Mouse (Mus musculus): ENCODE results near the gene Rgs12.

Gene Rgs12

GRCm38 (mm10) chr5:35076369-35076768 lies 127.1 kb downstream of the Rgs12 start:
- no peak for DNase-seq (ENCODE audit: low spot score in 2 of 2)

DNA sequence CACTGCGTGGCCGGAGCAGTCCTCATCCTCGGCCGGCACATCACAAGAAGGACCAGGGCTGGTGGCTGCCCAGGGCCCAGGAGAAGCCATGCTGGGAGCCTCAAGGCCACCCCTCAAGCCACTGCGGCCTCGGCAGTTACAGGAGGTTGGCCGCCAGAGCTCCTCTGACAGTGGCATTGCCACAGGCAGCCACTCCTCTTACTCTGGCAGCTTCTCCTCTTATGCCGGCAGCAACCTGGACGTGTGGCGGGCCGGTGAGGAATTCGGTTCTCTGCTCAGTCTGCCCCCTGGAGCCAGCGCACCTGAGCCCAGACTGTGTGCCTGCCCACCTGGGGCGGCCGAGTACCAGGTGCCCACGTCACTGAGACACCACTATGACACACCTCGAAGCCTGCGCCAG lies 129.9 kb downstream of the Rgs12 start:
- no peak for DNase-seq (ENCODE audit: low spot score in 2 of 2)

DNA sequence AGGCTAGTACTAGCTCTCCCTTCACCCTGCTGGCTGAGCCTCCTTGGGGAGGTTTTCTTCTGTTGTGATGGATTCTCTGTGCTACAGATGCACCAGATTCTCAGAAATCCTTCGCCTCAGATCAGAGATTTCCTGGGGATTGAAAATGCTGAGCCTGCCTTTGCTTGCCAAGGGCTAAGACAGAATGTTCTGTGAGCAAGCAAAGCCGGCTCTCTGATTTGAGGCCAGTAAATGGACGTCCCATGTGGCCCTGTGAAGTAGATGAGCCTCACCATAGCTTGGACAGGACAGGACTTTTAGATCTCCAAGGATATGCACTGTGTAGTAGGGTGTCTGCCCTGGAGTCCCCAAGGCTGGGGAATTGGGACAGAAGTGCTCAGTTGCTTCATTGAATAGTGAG lies 135.7 kb downstream of the Rgs12 start:
- no peak for DNase-seq (ENCODE audit: low spot score in 2 of 2)

DNA sequence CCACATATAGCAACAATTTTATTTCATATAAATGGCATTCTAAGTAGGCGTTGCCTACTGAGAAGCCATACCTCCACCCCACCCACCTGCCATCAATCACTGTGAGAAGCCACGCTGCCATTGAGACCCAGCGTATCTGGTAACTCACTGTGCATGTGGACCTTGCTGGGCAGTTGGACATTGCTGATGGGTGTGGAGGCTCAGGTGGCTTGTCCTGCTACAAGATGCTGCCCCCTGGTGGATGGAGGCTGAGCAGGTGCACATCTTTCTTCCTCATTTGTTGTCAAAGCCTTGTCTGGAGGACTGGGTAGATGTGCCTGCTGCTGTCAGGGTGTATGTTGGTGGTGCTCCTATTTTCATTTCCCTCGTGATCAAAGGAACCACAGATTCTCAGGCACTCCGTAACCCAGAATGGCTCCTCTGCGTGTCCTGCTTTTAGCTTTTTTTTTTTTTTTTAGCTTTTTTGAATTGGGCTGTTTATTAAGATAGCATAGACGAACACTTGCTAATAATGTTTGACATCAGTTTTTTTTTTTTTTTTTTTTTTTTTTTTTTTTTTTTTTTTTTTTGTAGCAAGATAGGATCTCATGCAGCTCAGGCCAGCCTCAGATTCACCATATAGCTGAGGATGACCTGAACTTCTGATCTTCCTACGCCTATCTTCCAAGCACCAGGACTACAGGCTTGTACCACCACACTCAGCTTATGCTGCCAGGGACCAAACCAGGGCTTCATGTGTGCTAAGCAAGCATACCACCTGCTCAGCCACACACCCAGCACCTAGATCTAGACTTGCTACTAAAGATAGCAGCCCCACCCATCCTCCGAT lies 139.8 kb downstream of the Rgs12 start:
- peak; percentile 64 to 86 for DNase-seq (ENCODE audit: low spot score in 2 of 2)
